Mouse (Mus musculus) telencephalon, adult 2 months (tissue): ENCODE data around the gene Shc2.

ENCODE experiments used
- DNase-seq: peaks from one replicate; pipeline ENCODE4 v3.0.0-alpha.2; 2011; ENCODE audit warnings: low read depth, low spot score

Gene Shc2

DNA sequence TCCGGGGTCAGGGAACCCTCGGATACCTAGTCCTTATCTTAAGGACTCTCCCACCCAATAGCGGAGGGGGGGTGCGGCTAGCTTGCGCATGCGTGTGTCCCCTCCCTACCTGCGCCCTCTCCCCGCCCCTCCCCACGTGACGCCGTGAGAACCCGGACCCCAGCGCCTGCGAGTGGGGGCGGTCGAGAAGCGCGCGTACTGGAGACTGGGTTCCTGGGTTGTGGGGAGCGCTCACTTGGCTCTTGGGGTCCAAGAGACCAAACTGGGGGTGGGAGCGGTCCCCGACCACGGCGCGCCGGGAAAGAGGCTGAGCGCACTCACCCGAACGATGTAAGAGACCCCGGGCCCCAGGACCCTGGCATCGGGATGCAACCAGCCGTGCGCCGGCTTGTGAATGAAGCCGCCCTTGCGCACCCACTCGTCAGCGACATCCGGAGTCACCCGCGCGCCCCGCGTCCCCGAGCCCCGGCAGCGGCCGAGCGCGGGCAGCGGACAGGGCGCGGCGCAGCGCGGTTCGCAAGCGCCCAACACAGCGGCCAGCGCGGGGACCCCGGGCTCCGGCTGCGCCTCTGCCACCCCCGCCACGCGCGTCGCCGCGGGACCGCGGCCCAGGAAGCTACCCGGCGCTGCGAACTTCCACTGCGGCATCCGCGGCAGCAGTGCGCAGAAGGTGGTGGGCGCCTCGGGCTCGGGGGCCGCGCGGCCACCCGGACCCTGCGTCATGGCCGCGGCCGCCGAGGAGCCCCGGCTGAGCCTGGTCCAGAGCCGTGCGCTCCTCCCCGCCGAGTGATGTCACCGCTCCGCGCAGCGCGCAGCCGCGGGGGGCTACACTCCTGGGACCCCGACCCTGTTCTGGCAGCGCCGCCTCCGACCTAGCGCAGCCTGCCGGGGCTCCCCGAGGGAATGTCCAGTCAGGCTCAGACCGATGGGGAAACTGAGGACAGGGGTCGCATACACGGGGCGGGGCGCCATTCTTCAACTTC is at the start of gene Shc2:
Gene Shc2 (minus strand): TSS at position 791 of the 983 bp plus-strand sequence.
- DNase-seq: peak; percentile 74

DNA sequence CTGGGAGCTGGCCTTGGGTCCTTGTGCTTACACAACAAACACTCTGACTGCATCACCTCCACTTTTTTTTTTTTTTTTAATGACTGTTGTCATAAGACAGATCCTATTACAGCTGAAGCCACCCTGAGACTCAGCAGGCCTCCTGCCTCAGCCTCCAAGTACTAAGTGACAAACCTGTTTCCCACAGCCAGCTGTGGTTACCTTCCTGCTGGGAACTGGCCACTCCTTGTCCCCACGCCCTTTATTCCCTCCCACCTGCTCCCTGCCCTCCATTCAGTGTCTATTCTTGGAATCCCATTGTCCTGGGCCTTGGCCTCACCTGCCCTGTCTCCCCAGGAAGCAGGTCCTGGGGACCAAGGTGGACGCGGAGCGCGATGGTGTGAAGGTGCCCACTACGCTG is 49.8 kb upstream of the Shc2 start:
- no peak for DNase-seq

- no peak for DNase-seq
Measured at GRCm38 (mm10) chr10:79686691-79687090, 49.0 kb upstream of the Shc2 start.

- DNase-seq: no peak
Measured at GRCm38 (mm10) chr10:79686219-79686618, 48.5 kb upstream of the Shc2 start.

GRCm38 (mm10) chr10:79684770-79685600 is 47.3 kb upstream of the Shc2 start:
- DNase-seq: no peak

- DNase-seq: no peak
Measured at GRCm38 (mm10) chr10:79683726-79684640, 46.3 kb upstream of the Shc2 start.

GRCm38 (mm10) chr10:79682916-79683582 is 45.3 kb upstream of the Shc2 start:
- no peak for DNase-seq

DNA sequence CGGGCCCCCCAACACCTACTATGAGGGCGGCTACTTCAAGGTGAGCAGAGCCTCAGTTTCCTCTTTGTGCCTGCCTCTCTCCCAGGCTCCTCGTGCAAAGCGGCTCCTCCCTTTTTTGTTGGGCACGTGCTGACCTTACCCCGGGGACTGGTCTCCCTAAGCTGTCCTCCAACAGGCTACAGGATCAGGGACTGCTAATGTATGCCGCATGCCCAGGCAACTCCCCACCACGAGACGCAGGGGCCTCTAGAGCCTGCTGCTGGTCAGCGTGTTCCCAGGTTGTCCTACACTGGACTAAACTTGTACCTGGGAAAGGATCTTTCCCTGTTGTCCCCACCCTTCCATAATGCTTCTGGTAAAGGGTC is 44.8 kb upstream of the Shc2 start:
- DNase-seq: no peak

DNA sequence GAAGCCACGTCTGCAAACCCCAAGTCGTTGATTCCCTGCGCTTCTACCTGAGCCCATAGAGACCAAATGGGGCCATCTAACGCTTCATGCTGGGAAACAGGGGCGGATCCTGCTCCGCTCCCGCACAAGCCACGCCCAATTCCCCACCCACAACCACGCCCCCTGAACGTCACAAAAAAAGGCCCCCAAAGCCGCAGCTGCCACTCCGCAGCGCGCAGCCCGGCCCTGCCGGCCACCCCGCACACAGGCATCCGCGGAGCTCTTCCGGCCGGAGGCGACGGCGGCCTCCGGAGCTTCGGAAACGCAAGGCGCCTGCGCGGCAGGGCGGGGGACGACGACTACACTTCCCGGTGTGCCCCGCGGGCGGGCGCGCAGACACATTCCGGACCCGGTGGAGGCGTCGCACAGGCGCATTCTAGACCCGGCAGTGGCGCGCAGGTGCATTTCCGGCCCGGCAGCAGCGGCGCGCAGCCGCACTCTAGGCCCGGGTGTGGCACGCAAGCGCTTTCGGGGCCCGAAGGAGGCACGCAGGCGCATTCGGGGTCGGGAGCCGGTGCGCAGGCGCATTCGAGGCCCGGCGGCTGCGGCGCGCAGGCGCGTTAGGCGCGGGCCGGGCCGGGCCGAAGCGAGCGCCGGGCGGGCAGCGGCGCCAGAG is 44.0 kb upstream of the Shc2 start, which contains the start of gene Cdc34:
Gene Cdc34 (plus strand): TSS at position 605 of the 655 bp plus-strand sequence.
- DNase-seq: peak; percentile 98

GRCm38 (mm10) chr10:79680606-79681495 is 43.1 kb upstream of the Shc2 start:
- DNase-seq: no peak

- DNase-seq: no peak
Measured at GRCm38 (mm10) chr10:79675346-79676035, 37.8 kb upstream of the Shc2 start.

- DNase-seq: no peak
Measured at GRCm38 (mm10) chr10:79673054-79673453, 35.3 kb upstream of the Shc2 start.

DNA sequence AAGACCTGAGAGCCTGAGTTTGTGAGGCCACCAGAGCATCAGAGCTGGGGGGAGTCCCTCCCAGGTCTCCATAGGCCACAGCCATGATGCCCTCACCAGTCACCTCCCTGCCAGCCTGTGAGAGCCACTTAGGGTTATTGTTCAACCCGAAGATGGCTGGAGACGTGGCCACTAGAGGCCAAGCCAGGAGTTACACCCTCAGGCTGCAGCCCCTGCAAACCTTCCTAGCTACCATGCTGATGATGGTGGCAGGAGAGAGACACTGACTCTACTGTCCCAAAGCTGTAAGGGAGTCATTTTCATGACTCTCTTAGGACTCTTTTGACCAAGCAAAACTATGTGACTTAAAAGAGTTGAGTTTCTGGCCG is 34.4 kb upstream of the Shc2 start:
- DNase-seq: no peak

- DNase-seq: no peak
Measured at GRCm38 (mm10) chr10:79671396-79672087, 33.8 kb upstream of the Shc2 start.

DNA sequence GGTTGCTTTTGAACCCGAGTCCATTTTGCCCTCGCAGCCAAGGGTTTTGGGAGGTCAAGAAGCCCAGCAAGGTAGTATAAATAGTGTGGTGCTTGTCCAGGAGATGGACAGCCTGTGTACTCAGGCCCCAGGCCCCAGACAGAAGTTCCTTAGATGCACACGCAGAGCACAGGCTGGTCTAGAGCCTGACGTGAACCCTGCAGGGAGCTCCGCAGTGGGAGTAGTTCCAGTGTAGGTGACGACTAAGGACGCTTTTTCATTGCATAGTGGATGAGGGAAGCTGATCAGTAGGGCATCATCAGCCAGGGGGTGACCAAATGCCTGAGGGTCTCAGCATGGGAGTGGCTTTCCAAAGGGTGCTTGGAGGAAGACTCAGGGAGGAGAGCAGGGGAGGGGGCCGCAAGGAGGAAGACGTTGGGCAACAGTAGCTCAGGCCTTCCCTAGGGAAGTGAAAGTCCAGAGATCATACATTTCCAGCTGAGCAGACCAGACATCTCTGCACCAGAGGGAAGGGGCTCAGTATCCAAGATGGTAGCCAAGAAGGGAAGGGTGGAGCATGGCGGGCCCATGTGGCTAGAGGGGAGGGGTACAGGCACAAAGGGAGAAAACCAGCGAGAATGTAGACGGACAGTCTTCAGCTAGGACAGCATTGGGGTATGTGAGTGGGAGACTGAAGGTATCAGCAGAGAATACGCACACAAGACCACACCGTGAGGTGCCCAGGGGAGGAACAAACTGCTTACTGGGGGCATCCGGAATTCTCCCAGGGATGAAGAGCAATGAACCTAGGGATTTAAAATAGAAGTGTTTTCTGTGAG is 32.6 kb upstream of the Shc2 start:
- DNase-seq: no peak

DNA sequence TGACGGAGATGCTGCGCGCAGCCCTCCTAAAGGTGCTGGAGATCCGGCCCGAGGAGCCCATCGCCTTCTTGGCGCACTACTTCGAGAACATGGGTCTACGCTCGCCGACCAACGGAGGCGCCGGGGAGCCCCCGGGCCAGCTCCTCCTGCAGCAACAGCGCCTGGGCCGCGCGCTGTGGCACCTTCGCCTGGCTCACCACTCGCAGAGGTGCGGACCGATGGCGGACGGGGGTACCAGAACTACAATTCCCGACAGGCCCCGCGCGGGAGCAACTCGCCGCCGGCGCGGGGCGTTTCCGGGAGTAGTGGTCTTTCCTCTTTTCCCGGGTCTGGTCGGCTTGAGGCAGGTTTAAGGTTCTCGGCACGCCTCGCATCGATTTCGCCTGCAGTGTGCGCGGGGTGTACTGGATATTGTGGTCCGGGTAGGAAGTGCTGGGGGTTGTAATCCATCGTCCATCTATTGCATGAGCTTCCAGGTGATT is 31.9 kb upstream of the Shc2 start:
- peak; percentile 64 for DNase-seq
